Mouse (Mus musculus) regulatory T cell (primary cell): ENCODE results near the gene Aim2.

Experiments used
- in situ Hi-C: fragments of 300-600 bp; cut with MboI, MseI; formaldehyde crosslinking; loops from one replicate; pipeline ENCODE4 v1.15.1; 2025; ENCODE audit warnings: high pct_unique_total_duplicates

Gene Aim2

DNA sequence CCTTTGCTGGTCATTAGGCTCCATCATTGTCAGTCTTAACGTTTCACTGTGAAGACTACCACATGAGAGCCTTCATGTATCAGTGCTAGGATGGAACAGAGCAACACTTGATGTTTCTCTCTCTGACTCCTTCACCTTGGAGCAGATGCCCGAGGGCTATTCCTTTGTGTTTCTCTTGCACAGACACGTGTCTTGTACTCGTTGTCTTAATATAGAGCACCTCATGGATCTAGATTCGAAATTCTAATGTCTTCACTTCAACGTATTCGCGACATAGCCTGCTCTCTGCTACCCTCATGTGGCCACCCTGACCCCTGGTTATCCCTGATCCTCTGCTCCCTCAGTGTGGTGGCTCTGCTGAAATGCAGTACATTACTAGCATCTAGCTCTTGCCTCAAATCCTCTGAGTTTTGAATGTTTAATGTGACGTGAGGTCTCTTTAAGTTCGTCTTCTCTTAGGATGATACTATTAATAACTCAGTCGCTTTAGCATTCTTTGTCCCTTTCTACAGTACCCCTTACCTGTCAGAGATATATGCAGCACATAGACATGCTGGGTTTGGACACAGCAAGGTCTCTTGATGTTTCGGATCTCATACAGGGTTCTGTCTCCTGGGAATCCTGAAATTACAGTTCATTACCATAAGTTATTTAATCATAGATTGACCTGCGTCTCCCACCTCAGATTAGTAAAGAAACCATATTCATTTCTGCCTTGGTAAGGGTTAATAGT, 26.9 kb downstream of the Aim2 start:
- in situ Hi-C loops, result loop anchor here (25.0 kb wide), 1 partner anchor 740 kb away; the partner anchor contains the start of gene Dusp23

DNA sequence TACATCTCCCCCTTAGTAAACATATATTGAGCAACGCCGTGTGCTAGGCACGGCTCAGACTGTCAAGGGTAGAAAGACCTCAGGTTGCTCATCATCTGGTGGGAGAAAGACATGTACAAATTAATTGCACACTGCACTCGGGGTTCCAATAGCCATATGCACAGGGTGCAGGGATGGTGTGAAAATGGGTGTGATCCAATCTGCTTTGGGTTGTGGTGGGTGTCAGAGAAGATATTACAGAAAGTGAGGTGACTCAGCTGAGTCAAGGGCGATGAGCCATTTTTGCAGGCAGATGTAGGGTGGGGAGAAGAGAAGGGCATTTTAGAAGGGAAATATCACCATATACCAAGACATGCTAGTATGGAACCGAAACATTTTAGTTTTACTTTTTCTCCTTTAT, 30.8 kb downstream of the Aim2 start:
- in situ Hi-C loops, result loop anchor here (25.0 kb wide), 1 partner anchor 744 kb away; the partner anchor contains the start of gene Dusp23

DNA sequence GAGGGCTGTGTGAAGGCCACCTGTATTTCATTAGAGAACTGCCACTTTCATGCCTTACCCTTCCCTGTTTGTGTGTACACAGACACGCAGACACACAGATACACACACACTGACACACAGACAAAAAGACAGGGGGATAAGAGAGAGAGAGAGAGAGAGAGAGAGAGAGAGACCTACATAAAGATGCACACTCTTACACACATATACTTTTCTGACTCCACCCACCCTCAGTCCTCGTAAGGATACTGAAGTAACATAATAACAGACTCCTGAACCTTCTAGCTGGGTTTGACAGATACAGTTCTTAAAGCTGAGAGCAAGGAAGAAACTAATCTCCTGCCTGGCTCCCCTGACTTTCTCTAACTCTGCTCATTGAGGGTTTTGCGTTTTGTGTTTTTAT, 38.8 kb downstream of the Aim2 start:
- in situ Hi-C loops, result loop anchor here (25.0 kb wide), 1 partner anchor 752 kb away; the partner anchor contains the start of gene Dusp23

DNA sequence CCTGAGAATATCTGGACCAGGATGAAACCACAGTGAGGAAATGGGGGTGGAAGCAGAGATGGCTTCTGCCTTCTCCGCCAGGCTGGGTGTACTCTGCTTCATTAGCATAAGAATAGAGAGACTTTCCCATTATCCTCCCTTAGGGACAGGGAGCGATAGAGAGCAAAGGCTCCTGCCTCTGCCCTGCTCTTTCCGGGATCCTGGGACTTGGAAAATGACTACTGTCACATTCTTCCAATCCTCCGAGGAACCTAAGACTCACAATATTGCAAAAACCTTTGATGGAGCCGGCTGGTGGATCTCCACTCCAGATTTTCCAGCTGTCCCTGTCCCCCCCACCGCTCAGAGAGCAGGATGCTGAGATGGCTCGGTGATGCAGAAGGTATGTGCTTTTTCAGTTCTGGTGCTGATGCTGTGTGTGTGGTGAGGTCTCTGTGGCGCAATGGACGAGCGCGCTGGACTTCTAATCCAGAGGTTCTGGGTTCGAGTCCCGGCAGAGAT, 39.3 kb downstream of the Aim2 start:
- in situ Hi-C loops, result loop anchor here (5.0 to 25.0 kb wide), 2 partner anchors 53 to 753 kb away; partner anchors contain the start of gene Dusp23

DNA sequence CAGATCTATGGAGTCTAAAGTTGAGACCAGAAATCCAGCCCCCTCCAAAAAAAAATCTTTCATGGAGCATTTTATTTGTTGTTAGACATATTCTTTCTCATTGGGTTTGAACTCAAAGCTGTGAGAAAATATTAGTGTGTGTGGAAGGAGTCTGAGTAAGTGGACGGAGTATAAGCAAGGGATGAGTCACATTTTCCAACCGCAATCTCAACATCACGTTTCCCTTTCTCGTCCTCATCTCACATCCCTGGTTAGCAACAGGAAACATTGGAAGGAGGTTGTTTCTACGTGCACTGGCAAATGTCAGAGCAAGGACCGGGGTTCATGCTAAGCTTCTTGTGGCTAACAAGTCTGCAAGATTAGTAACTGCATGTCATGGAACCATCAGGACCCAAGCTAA, 41.1 kb downstream of the Aim2 start:
- in situ Hi-C loops, result loop anchor here (5.0 to 25.0 kb wide), 2 partner anchors 54 to 754 kb away; partner anchors contain the start of gene Dusp23

DNA sequence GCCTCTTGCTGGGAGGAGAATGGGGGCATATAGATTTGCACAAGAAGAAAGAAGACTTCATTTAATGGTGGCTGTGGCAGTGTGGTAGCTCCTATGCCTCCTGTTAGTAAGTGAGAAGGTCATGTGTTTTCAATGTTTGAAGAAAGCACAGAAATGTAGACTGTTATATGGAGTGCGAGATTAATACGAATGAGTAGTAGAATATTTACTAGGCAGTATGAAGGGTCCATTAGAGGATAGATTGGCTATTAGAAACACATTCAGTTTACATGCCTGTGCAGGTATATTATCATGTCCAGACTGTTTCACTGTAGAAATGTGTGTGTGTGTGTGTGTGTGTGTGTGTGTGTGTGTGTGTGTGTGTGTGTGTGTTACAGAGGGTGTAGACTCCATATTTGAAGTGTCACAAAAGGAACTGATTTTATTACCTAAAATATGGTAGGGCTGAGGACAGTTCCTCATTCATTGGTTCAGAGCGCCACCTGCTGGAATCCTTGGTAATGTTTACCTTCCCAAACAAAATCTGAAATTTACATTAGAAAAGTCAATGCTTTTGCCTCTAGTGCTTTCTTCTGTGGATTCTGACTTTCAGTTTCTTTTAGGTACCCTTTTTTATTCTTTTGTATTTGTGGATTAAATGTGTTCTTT, 47.8 kb downstream of the Aim2 start:
- in situ Hi-C loops, result loop anchor here (25.0 kb wide), 1 partner anchor 761 kb away; the partner anchor contains the start of gene Dusp23

DNA sequence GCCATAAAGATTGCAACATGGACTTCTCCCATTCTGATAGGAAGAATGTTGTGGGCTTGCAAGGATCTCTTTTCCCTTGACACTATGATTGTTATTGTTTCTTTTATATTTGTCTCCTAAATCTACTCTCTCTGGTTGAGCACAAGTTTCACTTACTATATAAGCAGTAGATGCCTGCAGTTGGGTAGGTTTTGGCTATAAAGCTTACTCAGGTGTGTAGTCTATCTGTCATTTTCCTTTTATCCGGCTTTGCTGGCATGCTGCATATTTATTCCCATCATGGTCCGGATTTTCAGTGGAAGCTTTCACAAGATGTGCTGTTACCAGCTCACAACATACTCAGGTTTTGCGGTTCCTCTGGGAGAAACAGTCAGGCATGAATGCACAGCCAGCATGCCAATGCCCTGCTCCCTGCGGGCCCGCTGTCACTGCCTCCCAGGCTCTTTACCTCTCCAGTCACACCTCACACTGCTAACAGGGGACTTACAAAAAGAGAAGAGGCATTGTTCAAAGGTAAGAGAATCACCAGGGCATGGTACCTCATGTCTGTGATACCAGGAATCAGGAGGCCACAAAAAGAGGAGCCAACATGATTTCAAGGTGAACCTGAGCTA, 54.1 kb downstream of the Aim2 start:
- in situ Hi-C loops, result no loop called here

DNA sequence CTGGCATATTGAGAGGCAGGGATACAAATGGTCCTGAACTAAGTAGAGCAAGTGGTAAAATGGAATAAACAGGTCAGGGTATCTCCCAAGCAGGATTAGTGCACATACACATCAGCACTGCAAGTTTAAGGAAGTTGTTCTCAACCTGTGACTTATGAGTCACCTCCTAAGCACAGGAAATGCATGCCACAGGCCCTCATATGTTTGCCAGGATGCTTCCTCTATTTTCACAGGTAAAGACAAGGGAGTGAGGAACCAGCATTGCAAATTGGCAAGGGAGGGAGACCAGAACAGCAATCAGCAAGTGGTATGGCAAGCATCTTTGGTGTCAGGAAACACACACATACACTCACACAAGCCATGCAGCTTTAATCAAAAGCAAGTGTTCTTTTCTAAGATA, 58.4 kb downstream of the Aim2 start:
- in situ Hi-C loops, result no loop called here

DNA sequence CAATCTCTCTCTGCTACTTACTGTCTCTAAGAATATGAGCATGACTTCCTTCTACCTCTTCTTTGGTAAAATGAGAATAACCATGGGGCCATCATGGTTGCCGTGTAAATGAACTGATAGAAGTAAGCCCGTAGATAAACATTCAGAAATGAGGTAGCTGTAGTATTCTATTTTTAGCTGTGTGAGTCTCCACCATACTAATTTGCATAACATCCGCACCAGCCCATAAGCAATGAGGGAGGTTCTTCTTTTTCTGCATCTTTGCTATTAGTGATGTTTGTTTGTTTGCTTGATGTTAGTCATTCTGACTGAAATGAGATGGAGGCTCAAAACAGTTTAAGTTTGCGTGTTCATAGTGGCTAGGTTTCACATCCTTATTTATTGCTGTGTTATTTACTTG, 61.2 kb downstream of the Aim2 start:
- in situ Hi-C loops, result no loop called here

DNA sequence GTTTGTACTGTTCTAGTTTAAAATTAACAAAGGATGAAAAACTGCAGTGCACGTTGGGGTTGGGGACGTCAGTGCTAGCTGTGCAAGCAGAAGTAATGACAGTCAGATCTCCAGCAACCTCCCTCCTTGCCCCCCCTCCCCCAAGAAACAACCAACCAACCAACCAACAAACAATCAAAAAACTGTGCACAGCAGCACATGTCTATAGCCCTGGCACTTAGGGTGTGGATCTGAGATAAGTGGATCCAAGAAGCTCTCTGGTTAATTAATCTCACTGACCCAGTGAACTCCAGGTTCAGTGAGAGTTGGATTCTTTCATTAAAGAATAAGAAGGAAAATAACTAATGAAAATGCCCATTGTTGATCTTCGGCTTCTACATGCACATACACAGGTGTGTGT, 64.0 kb downstream of the Aim2 start:
- in situ Hi-C loops, result no loop called here

DNA sequence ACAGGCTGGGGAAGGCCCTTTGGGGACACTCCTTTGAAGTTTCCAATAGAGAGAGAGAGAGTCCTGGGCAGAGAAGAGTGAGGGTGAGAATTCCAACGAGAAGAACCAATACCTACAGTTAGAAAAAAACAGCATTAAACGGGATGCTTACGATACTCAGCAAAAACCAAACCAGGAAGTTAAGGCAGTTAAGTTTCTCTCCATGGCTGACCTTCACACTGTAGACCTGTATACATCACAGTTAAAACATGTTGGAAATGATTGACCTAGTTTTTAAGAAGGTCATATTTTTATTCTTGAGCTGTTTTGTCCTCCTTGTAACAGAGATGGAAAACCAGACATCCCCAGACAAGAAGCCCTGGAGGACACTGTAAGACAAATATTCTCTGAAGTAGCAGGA, 67.8 kb downstream of the Aim2 start:
- in situ Hi-C loops, result no loop called here

DNA sequence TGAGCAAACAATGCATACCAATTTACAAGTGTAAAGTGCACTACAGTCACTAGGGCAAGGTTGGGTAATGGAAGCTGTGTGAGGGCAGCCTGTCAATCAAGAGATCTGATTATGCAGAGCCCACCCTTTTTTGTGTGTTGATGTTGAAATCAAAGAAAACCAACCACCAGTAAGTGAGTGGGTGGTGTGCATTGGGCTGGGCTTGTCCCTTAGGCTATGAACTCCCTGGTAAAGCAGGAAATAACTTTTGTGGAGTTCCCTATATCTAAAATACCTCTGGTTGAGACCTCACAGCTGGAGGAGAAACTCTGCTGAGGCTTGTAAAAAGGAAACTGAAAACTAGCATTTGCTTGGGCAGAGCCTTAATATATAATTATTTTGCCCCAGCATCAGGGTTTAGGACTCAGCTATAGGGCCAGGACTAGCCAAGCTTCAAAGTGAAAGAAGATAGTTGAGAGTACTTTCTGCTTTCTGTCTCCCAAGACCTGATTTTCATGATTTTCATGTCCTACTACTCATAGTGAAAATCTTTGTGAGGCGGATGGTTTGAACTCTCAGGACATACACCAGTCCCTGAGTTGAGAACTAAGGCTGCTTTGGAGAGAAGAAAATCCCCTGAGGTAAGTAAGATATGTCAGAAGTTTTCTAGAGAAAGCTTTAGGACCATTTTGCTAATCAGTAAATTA, 68.4 kb downstream of the Aim2 start:
- in situ Hi-C loops, result no loop called here

DNA sequence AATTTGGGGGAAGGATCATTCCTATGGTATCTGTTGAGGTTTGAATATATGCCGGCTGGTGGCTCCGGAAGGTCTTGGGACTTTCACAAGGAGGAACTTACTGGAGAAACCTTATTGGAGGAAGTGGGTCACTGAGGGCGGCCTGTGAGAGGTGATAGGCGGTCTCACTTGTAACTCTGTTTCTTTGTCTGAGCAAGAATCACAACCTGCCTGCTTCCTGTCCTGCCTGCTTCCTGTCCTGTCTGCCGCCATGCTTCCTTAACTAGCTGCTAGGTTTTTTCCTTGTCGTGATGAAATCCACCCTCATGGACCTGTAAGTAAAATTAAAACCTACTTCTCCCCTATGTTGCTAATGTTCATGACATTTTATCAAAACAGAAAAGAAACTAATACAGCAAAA, 69.7 kb downstream of the Aim2 start:
- in situ Hi-C loops, result loop anchor here (10.0 kb wide), 1 partner anchor 1646 kb away; no protein-coding TSS in a partner anchor

DNA sequence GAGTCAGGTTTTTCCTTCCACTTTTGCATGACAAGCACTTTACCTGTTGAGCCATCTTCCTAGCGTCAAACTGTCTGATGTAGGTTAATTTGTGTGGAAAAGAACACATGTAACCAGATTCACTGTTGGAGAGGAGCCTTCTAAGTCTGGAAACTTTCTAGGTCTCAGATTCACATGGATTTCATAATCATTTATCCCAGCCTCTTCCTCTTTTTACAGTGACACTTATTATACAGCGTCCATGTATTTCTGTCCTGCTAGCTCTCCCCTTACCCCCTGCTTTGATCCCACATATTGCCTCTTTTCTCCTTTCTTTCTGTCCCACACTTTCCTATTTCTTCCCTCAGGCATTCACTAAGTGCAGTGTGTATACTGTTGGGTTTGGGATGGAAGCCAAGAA, 75.7 kb downstream of the Aim2 start:
- in situ Hi-C loops, result loop anchor here (10.0 kb wide), 1 partner anchor 1652 kb away; no protein-coding TSS in a partner anchor

DNA sequence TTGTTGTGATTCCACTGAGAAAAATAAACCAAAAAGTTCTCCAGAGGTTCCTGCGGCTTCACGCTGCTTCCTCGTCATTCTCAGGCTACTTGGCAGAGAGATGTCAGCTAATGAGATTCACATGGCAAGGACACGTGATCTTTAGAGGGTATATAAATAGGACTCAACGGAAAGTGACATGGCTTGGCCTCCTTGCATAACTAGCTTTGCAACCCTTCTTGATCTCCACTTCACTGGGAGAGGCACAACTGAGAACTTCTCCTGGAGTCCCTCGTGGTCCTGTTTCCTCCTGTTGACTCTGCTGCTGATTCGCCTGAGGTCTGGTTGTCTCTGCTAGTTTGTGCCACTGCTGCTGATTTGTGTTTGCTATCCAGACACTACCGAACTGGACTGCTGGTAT, 76.7 kb downstream of the Aim2 start:
- in situ Hi-C loops, result loop anchor here (10.0 kb wide), 1 partner anchor 1653 kb away; no protein-coding TSS in a partner anchor

DNA sequence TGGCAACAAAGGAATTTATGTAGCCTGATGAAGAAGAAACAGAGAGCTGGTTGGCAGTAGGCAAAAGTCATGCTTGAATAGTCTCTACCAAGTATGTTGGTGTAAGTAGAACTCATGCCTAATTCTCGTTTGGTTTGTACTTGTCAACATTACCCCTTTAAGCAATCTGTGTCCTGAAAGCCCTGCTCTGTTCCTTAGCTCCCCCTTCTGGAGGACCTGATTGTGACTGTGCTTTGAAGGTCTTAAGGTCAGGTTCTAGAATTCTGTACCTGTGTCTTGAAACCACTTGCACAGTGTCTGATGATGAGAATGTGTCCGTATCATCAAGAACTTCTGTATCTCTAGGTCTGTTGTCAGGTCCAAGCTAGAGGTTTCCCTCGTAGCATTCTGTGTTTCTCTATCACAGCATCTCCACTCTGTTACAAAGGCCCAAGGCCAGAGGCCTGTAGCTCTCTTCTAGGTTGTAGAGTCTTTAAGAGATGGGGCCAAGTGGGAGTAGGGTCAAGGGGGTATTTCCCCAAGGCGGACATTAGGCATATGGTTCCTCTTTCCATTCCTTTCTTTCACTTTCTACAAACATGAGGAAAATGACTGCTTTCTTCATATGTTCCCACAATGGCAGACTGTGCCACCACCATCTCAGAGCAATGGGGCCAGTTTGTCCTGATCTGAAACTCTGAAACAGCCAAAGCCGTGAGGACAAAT, 79.5 kb downstream of the Aim2 start:
- in situ Hi-C loops, result loop anchor here (10.0 kb wide), 1 partner anchor 1655 kb away; no protein-coding TSS in a partner anchor

DNA sequence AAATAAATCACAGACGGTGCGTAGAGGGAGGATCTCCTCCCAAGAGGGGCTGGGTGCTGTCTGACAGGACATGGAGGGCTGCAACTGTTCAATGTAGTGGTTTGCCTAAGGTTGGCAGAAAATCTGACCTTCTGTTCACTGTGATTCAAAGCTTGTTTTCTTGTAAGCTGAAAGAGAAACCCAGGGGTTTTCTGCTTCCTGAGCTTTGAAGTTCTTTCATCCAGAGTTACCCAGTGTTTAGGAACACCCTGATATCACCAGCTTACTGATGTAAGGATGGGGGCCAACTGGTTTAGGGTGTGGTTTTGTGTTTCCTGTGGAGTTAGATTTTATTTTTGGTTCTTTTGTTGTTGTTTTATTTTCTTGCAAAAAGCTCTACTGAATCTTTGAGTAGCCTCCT, 81.7 kb downstream of the Aim2 start:
- in situ Hi-C loops, result no loop called here

DNA sequence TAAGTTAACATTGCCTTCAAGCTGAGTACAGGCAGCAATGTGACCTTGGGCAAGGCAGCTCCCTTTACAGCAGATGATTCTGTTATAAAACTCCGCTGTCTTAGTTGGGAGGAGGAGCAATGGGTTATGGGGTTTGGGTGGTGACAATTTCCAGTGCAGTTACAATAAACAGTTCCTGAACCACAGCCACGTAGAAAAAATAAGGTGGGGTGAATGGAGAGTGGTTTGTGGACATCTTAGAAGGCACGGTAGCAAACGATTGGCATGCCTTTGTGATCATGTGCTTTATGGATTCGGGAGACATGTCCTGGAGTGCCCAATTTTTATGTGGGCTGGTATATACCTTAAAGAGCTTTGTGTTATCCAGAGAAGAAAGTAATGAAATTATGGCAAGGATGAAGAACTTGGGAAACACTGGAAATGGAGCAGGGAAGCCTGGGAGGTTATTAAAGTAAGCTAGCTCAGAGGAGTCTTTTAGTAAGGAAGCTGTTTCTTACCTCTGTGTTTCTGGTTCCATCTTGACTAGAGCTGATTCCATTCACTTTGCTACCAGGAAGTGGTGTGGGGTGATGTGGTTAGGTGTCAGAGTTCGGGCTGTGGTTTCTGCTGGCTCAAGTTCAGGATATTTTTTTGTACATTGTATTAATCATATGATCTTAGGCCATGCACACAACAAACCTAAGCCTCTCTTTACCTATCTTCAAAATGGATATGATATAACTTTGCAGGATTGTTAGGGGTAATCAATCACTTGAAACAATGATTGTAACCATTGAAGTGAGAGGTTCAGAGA, 86.7 kb downstream of the Aim2 start:
- in situ Hi-C loops, result no loop called here

DNA sequence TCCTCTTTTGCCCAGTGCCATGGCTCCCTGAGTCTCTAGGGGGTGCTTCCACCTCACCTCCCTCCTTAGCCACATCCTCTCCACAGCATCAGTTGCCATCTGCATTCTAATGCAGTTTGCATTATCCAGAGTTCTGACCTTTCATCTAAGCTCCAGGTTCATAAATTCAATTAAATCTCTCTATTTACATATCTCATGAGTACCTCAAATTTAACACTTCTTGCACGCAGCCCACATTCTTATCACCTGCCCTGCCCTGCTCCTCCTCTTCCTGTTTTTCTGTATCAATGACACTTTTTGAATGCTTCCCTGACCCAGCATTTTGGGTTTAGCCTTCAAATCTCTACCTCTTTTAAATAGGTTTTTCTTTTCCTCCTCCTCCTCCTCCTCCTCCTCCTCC, 90.0 kb downstream of the Aim2 start:
- in situ Hi-C loops, result no loop called here

DNA sequence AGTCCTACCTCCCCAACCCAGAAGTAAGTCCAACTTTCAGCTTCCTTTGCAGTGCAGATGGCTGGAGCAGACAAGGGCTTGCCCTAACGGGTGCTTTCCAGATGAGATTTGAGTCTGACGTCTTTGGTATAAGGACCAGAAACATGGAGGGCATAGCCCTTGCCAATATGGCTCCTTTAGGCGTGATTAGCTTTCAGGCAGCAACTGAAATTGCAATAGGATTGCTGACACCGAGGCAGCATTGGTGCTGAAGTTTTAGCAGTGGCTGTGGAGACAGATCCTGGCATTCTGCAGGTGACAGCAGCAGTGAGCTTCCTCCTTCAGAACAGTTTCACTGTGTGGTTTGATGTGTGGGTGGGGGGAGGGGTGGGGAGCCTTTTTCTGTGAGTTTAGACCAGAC, 90.5 kb downstream of the Aim2 start:
- in situ Hi-C loops, result no loop called here
